Mouse (Mus musculus) heart, postnatal 36 days (tissue): ENCODE measurements around the gene Phb2. TPM values are rescaled to one million over a fixed set of nuclear protein-coding genes. Genes with fewer than 3 reads are reported as not detected.

ENCODE experiments used
- DNase-seq, 2 experiments: peaks; one replicate each; pipeline ENCODE4 v3.0.0; 2021 to 2022
- intact Hi-C: fragments of 180-260 bp; cut with DNase I; formaldehyde crosslinking; loops from one replicate; pipeline ENCODE4 v1.15.1; 2025
- microRNA-seq, 2 experiments: library from miRNA; unstranded; fragments of <30 nt; microRNA quantifications; one replicate each; pipeline ENCODE4 v1.2.0; 2021; ENCODE audit warnings: borderline number of aligned reads in 2 of 2
- total RNA-seq, 2 experiments: library from RNA; stranded (reverse); gene quantifications; 2 replicates each; pipeline ENCODE4 v1.2.3; 2021

The Phb2 gene
- total RNA-seq, 2 experiments from 2014 or later: 311 to 336 TPM

- intact Hi-C loops: no loop called here
- DNase-seq: no peak
These were observed 53.8 kb downstream of the Phb2 start for GRCm38 (mm10) chr6:124765951-124766350.

Small RNA genes within 50 kb of the gene (microRNA-seq; reads per million reads assigned to microRNA genes)
- gene Mir141 (15.2 to 16.8 reads per million in 2 experiments), gene Mir200c (336 to 416 reads per million in 2 experiments)

Other genes with a start within 250 kb of the Phb2 start
- gene Clstn3, start 247.5 kb upstream of the Phb2 start, total RNA-seq: 1 to 10 TPM in 1 of 2 experiments, under 1 TPM in 1; 0.73 to 2.1 TPM
- gene C1rl, start 219.2 kb upstream of the Phb2 start, total RNA-seq: 1 to 10 TPM; 1.2 TPM
- gene C1ra, start 199.9 kb upstream of the Phb2 start, total RNA-seq: 10 to 100 TPM; 13.7 TPM
- gene C1s1, start 170.0 kb upstream of the Phb2 start, total RNA-seq: 10 to 100 TPM; 21.3 to 23.1 TPM
- 1 to 10 TPM; 1.4 TPM for gene C1rb, start 142.0 kb upstream of the Phb2 start, total RNA-seq
- under 1 TPM; 0.53 to 0.57 TPM for gene C1s2, start 76.3 kb upstream of the Phb2 start, total RNA-seq
- 10 to 100 TPM; 51.6 TPM for gene Lpcat3, start 49.3 kb upstream of the Phb2 start, total RNA-seq
- 10 to 100 TPM; 64.4 to 73.8 TPM for gene Emg1, start 158 bp upstream of the Phb2 start, total RNA-seq
- gene Ptpn6, start 26.4 kb downstream of the Phb2 start, total RNA-seq: 1 to 10 TPM; 2.9 to 4.2 TPM
- gene Grcc10, start 29.0 kb downstream of the Phb2 start, total RNA-seq: 100 to 1,000 TPM; 285 to 321 TPM
- gene Gm45234, start 43.7 kb downstream of the Phb2 start, total RNA-seq: under 1 TPM in 1 of 2 experiments, not detected in 1; 0.41 TPM
- 10 to 100 TPM; 41.0 to 46.4 TPM for gene Atn1, start 44.2 kb downstream of the Phb2 start, total RNA-seq
- gene Eno2, start 57.3 kb downstream of the Phb2 start, total RNA-seq: 1 to 10 TPM; 2.2 to 2.9 TPM
- not detected for gene Lrrc23, start 67.4 kb downstream of the Phb2 start, total RNA-seq
- gene Spsb2, start 96.3 kb downstream of the Phb2 start, total RNA-seq: 1 to 10 TPM; 3.6 to 4.9 TPM
- gene Tpi1, start 102.0 kb downstream of the Phb2 start, total RNA-seq: 100 to 1,000 TPM; 830 to 887 TPM
- 10 to 100 TPM; 74.0 to 85.5 TPM for gene Usp5, start 117.1 kb downstream of the Phb2 start, total RNA-seq
- under 1 TPM; 0.49 to 0.83 TPM for gene Cdca3, start 117.2 kb downstream of the Phb2 start, total RNA-seq
- gene Gnb3, start 127.9 kb downstream of the Phb2 start, total RNA-seq: 1 to 10 TPM; 5.1 to 5.9 TPM
- 10 to 100 TPM; 10.7 to 11.6 TPM for gene P3h3, start 145.4 kb downstream of the Phb2 start, total RNA-seq
- gene Gpr162, start 151.6 kb downstream of the Phb2 start, total RNA-seq: under 1 TPM; 0.72 to 0.98 TPM
- under 1 TPM; 0.72 to 0.76 TPM for gene Cd4, start 175.9 kb downstream of the Phb2 start, total RNA-seq
- under 1 TPM; 0.19 to 0.43 TPM for gene Lag3, start 199.4 kb downstream of the Phb2 start, total RNA-seq
- gene Ptms, start 207.8 kb downstream of the Phb2 start, total RNA-seq: 100 to 1,000 TPM; 192 to 194 TPM
- gene Mlf2, start 219.1 kb downstream of the Phb2 start, total RNA-seq: 100 to 1,000 TPM; 195 to 197 TPM